Mouse (Mus musculus) gastrocnemius, adult 2 months (tissue): ENCODE measurements around the gene Creb3l4. TPM values are rescaled to one million over a fixed set of nuclear protein-coding genes. Genes with fewer than 3 reads are reported as not detected.

Source experiments
- DNase-seq: peaks from one replicate; pipeline ENCODE4 v3.0.0; 2022
- H3K27ac ChIP-seq: fragments of 200-600 bp; 2 replicates; pipeline ENCODE4 v1.8.1; 2022; ENCODE audit warnings: mild to moderate bottlenecking
- H3K4me3 ChIP-seq: fragments of 200-600 bp; 2 replicates; pipeline ENCODE4 v1.8.1; 2022; ENCODE audit warnings: mild to moderate bottlenecking, moderate library complexity
- CTCF ChIP-seq: fragments of 200-600 bp; IDR thresholded peaks from 2 replicates; pipeline ENCODE4 v1.8.1; 2022; ENCODE audit warnings: antibody characterized with exemption, mild to moderate bottlenecking, moderate library complexity
- intact Hi-C: fragments of 180-260 bp; cut with DNase I; formaldehyde crosslinking; loops from one replicate; pipeline ENCODE4 v1.15.1; 2025
- microRNA-seq: library from miRNA; unstranded; fragments of <30 nt; microRNA quantifications from one replicate; pipeline ENCODE4 v1.2.0, GENCODE M21; 2021
- total RNA-seq, 2 experiments: library from RNA; stranded (reverse); gene quantifications; 2 replicates each; pipeline ENCODE4 v1.2.3; 2021

The Creb3l4 gene
- total RNA-seq, 2 experiments from 2014 or later = not detected

GRCm38 (mm10) chr3:90197548-90197947, 45.8 kb downstream of the Creb3l4 start:
- Histone ChIP-seq H3K27ac (no peak overlapping the region), H3K4me3 (no peak overlapping the region)
- intact Hi-C loops = no loop called here
- no peak for DNase-seq
- TF ChIP-seq CTCF = no peak

- intact Hi-C loops = no loop called here
- H3K27ac ChIP-seq = no peak overlapping the region
- H3K4me3 ChIP-seq = no peak overlapping the region
- no peak for DNase-seq
- TF ChIP-seq CTCF = no peak
These were observed 47.7 kb downstream of the Creb3l4 start for GRCm38 (mm10) chr3:90195644-90196043.

DNA sequence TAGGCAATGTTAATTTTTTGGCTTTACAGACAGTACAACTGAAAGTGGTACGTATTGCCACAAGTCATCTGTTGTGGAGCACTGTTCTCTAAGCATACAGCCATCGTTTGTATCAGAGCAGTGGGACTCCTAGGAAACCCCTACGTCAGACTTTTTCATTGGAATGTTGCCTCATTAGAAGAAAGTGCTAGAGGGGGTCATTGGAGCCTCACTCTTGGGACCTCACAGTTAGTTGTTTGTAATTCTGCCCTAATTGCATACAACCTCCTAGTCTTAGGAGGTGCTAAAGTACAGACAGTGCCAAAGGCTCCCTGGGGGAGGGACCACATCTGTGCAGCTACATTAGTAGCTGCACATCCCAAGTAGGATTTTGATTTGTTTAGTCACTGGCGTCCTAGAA, 48.6 kb downstream of the Creb3l4 start:
- no peak for DNase-seq
- no peak for TF ChIP-seq CTCF
- intact Hi-C loops = no loop called here

DNA sequence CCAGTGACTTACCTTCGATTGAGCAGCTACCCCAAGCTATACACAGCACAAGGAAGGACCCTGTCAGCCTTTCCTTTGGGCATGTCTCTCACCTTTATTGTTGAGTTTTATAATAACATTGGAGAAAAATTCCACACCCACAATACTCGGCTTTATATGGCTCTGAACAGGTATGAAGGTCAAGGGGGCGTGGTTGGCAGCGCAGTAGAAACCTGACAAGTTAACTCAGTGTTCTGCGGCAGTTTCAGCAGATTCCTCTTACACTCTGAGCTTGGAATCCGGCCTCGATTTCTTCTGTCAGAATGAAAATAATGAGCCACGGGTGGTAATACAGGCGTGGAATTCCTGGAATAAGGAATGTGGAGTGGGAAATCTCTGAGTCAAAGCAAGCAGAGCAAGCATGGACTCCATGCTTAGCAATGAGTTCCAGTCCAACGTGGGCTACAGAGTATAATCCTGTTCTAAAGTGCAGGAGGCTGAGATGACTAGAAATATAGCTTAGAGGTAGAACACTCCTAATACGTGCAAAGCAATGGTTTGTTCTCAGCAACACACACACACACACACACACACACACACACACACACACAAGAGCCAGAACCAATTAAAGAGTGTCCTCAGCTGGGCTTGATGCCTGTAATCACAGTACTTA, 52.3 kb downstream of the Creb3l4 start:
- intact Hi-C loops = no loop called here
- Histone ChIP-seq H3K27ac (no peak overlapping the region), H3K4me3 (no peak overlapping the region)
- no peak for DNase-seq
- no peak for TF ChIP-seq CTCF

More for the DNA sequence above, 48.6 kb downstream of the Creb3l4 start:
- no peak overlapping the region for H3K27ac ChIP-seq
- H3K4me3 ChIP-seq = no peak overlapping the region

Small RNAs within 50 kb of the gene (microRNA-seq; reads per million reads assigned to microRNA genes)
- not detected for gene Mir7012

Other genes with a start within 250 kb of the Creb3l4 start
- gene Hax1, start 244.7 kb downstream of the Creb3l4 start, total RNA-seq = 10 to 100 TPM; 52.2 to 57.7 TPM
- gene 4933434E20Rik, start 191.9 kb downstream of the Creb3l4 start, total RNA-seq = 10 to 100 TPM; 82.0 to 93.3 TPM
- gene Ubap2l, start 190.9 kb downstream of the Creb3l4 start, total RNA-seq = 100 to 1,000 TPM in 1 of 2 experiments, 10 to 100 TPM in 1; 94.5 to 104 TPM
- 1,000 to 10,000 TPM in 1 of 2 experiments, 100 to 1,000 TPM in 1; 428 to 1,099 TPM for gene Tpm3, start 170.9 kb downstream of the Creb3l4 start, total RNA-seq
- gene Nup210l, start 139.4 kb downstream of the Creb3l4 start, total RNA-seq = under 1 TPM; 0.05 to 0.11 TPM
- gene Rps27, start 29.9 kb downstream of the Creb3l4 start, total RNA-seq = 1,000 to 10,000 TPM in 1 of 2 experiments, 100 to 1,000 TPM in 1; 1,000 to 1,257 TPM
- gene Rab13, start 29.8 kb downstream of the Creb3l4 start, total RNA-seq = 1 to 10 TPM; 5.3 to 5.5 TPM
- 10 to 100 TPM; 64.8 to 68.8 TPM for gene Jtb, start 11.9 kb downstream of the Creb3l4 start, total RNA-seq
- 10 to 100 TPM; 41.6 to 50.6 TPM for gene Slc39a1, start 4.7 kb upstream of the Creb3l4 start, total RNA-seq
- gene Crtc2, start 10.7 kb upstream of the Creb3l4 start, total RNA-seq = 10 to 100 TPM; 16.8 to 17.3 TPM
- 10 to 100 TPM; 82.2 to 84.2 TPM for gene Dennd4b, start 21.7 kb upstream of the Creb3l4 start, total RNA-seq
- gene Gatad2b, start 49.7 kb upstream of the Creb3l4 start, total RNA-seq = 10 to 100 TPM; 50.2 to 53.9 TPM
- gene Slc27a3, start 146.4 kb upstream of the Creb3l4 start, total RNA-seq = 1 to 10 TPM in 1 of 2 experiments, under 1 TPM in 1; 0.97 to 1.3 TPM
- gene Ints3, start 190.1 kb upstream of the Creb3l4 start, total RNA-seq = 10 to 100 TPM; 14.0 to 17.2 TPM
- gene Npr1, start 222.4 kb upstream of the Creb3l4 start, total RNA-seq = 1 to 10 TPM; 6.5 to 8.3 TPM
- 10 to 100 TPM; 26.1 to 30.7 TPM for gene Ilf2, start 232.6 kb upstream of the Creb3l4 start, total RNA-seq
- 10 to 100 TPM; 71.8 to 74.4 TPM for gene Snapin, start 247.5 kb upstream of the Creb3l4 start, total RNA-seq